Mouse (Mus musculus) embryonic stem cell, embryonic (primary cell): ENCODE results near the gene Gnas.
"Not testable (repeated sequence)": the region's sequence is repeated elsewhere in the genome, so short reads cannot be mapped to it uniquely, and the experiment has no call there.

Source experiments
- CTCF ChIA-PET, 4 experiments: fragments of 300-600 bp in 2 of 4; fragments of 350-600 bp in 2 of 4; sonication (Branson Sonifier 250); formaldehyde crosslinking; loops; one replicate each; lab custom pipeline; 2022; ENCODE audit warnings: inconsistent platforms in 2 of 4; lab: Charles Lee
- POLR2A ChIA-PET, 4 experiments: fragments of 300-600 bp in 2 of 4; fragments of 350-600 bp in 2 of 4; sonication (Branson Sonifier 250); formaldehyde crosslinking; loops; one replicate each; lab custom pipeline; 2022; ENCODE audit warnings: antibody characterized with exemption in 4 of 4, inconsistent platforms in 1 of 4; lab: Charles Lee

Gene Gnas

GRCm38 (mm10) chr2:174346999-174347668, 63.0 kb downstream of the Gnas start:
- CTCF ChIA-PET, result not testable (repeated sequence)
- POLR2A ChIA-PET, result interaction anchor here in 1 of 4 experiments (0.8 kb wide), 1 partner anchor 12 kb away, joined by 3 read pairs; no protein-coding TSS in a partner anchor

DNA sequence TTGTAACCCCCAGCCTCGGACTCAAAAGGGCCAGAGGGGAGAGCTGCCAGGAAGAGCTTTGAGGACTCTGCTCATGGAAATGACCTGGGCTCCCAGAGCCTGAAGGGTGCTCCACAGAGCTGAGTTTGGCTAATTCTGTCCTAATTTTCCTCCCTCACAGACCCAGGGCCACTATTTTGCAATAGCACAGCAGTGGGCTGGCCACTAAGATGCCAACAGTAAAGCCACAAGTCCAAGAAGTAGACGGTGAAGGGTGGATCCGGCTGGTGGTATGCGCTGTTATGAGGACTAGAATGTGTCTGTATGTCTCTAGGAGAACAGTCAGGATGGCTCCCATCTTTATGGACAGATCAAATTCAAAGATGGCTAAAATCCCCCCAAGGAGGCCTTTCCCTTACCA, 74.4 kb downstream of the Gnas start:
- CTCF ChIA-PET, result no interaction called here
- POLR2A ChIA-PET, result no interaction called here

DNA sequence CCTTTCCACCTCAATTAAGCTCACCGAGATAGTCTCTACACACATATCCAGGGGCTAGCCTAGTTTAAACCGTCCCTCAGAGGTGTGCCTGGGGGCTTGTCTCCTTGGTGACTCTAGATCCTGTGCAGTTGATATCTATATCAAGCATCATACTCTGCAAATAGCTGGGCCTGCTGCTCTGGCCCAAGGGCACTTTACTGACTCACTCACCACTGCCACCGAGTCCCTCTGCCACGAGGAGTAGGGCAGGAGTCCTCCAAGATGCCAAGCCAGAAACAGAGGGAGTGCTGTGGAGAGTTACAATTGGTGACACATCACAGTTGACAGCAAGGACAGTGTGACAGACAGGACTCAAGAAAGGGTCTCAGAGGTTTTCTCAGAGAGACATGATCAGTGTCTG, 75.5 kb downstream of the Gnas start:
- CTCF ChIA-PET, result no interaction called here
- POLR2A ChIA-PET, result interaction anchor here in 1 of 4 experiments (0.6 kb wide), 1 partner anchor 284 kb away, joined by 3 read pairs; no protein-coding TSS in a partner anchor

DNA sequence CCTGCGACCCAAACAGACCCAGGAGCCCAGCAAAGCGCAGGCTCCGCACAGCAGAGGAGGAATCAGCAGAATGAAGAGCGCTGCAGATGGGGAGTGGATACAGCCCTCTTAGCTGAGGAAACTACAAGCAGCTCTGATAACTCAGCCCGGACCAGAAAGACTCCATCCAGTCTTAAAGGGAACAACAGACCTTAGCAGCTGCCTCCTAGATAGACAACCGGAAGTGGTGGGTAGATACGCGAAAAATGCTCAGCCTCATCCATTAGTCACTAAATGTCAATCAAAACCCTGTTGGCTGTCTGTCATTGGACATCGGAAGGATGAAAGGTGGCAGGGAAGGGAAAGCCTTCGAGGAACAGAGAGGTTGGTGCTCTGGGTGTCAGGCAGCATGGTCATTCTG, 82.5 kb downstream of the Gnas start:
- CTCF ChIA-PET, result no interaction called here
- POLR2A ChIA-PET, result interaction anchor here in 1 of 4 experiments (0.6 kb wide), 1 partner anchor 374 kb away, joined by 3 read pairs; no protein-coding TSS in a partner anchor

DNA sequence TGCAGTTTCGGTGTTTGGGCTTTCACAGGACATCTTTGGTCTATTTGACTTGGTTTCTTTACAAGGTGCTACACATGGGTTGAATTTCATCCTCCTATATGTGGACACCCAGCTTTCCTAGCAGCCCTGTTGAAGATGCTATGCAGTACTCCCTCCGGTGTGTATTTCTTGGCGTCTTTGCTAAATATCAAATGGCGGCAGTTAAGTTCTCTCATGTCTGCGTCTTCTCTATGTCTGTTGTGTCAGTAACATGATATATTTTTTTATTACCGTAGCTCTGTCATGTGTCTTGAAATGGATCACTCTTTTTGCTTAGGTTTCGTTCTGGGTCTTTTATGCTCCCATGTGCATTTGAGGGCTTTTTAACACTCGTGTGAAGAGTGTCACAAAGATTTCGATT, 96.9 kb downstream of the Gnas start:
- CTCF ChIA-PET, result interaction anchor here in 2 of 4 experiments (0.6 kb wide), 2 partner anchors 10 to 72 kb away, joined by 3 read pairs; no protein-coding TSS in a partner anchor
- POLR2A ChIA-PET, result no interaction called here

DNA sequence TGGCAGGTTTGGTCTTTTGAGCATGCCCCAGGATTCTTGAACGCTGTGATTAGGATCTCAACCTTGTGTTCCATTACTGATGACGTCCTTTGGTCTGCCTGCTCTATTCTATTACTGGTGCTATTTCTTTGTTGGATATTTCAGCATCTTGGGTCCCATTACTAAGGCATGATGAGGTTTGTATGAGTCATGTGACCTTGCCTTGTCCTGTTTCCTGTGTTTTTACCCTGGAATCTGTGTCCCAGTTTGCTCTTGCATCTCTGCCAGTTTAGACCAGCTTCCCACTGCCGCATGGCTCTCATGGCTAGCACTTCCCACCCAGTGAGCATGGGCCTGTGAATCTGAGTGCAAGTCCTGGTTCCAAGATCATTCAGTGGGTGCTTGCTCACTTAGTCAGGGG, 107.8 kb downstream of the Gnas start:
- ChIA-PET CTCF (no interaction called here), POLR2A (interaction anchor here in 2 of 4 experiments (0.6 to 2.0 kb wide), 2 partner anchors 12 to 63 kb away, joined by 3 to 4 read pairs; no protein-coding TSS in a partner anchor)

DNA sequence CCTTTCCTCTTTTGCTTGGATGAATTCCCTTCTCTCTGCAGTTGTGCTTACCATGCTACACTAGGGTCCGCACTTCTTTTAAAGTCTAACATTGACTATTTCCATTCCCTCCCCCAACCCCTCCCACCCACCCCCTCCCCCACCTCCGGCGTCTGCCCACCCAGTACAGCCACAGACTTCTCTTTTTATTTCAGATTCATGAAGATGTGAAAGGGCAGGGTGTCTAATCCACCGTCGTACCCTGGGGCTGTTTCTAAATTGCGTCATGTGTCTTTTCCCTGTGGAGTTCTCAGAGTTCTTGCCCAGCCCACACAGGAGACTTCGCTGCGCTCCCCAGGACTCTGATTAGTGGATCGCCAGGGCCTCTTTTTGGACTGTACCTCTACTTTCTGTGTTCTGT, 108.4 kb downstream of the Gnas start:
- CTCF ChIA-PET, result no interaction called here

GRCm38 (mm10) chr2:174393383-174393782, 109.3 kb downstream of the Gnas start:
- ChIA-PET POLR2A (interaction anchor here in 1 of 4 experiments (2.0 kb wide), 1 partner anchor 13 kb away, joined by 4 read pairs; no protein-coding TSS in a partner anchor), CTCF (interaction anchor here in 1 of 4 experiments (1.1 kb wide), 1 partner anchor 50 kb away, joined by 3 read pairs; no protein-coding TSS in a partner anchor)

More for the DNA sequence above, 108.4 kb downstream of the Gnas start:
- POLR2A ChIA-PET, result interaction anchor here in 1 of 4 experiments (2.0 kb wide), 1 partner anchor 13 kb away, joined by 4 read pairs; no protein-coding TSS in a partner anchor
